Mouse (Mus musculus): ENCODE data around the gene Wdr24.
A peak's percentile ranks its signal among the peaks of the same experiment; 100 is the strongest.
"Not testable (repeated sequence)": the region's sequence is repeated elsewhere in the genome, so short reads cannot be mapped to it uniquely, and the experiment has no call there.

Gene Wdr24

DNA sequence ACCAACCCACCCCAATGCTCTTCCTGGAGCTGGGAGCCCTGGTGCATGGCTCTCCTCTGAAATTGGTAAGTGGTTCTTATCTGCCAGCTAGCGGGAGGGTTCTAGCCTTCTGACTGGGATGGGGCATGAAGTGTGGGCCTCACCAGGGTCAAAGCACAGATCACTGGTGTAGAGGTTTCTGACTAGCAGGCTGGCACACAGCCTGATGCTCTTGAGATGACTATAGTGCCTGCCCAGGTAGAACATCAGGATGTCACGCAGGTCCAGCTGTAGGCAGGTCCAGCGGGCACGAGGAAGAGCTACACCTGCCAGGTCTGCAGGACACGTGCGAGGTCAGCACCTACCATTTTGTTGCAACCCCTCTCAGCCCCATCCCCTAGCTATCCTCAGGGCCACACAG, 36.8 kb downstream of the Wdr24 start:
- no peak for DNase-seq (ENCODE audit: low read depth, low spot score)

DNA sequence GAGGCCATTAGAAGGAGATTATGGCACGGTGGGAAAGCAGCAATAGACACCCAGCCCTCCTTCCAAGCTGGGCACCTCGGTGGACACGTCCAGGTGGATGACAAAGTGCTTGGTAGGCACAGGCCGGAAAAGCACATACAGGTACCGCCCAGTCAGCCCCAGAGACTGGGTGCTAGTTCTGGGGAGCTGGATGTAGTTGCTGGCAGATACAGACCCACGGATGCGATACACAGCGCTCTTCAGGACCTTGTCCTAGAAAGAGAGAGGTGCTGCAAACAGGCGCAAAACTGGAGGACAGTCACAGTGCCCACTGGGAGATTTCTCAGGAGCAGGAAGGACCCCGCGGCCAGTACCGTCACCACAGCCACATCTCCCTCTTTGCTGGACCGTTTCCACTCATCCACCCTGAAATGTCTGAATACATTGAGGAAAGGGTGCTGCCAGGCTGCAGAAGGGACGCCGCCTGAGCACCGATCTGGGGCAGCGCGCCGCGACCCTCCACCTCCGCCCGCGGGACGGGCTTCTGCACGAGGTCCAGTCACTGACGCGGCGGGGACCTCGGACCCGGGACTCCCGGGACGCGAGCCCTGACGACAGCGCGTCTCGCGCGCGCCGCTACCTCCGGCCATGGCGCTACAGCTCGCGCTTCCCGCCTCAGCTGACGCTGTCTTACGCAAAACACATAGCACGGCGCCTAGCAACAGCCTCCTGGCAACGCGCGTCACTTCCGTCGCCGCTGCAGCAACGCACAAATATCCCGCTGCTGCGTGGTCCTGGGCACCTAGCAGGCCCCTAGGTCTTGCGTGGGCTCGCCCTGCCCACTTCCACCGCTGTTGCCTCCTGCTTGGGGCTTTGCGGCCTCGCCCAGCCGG, 37.6 kb downstream of the Wdr24 start, which contains the start of gene Wdr90:
TSS of gene Wdr90 (minus strand) at position 670 of the 872 bp plus-strand sequence.
- peak; percentile 90 for DNase-seq (ENCODE audit: low read depth, low spot score)

DNA sequence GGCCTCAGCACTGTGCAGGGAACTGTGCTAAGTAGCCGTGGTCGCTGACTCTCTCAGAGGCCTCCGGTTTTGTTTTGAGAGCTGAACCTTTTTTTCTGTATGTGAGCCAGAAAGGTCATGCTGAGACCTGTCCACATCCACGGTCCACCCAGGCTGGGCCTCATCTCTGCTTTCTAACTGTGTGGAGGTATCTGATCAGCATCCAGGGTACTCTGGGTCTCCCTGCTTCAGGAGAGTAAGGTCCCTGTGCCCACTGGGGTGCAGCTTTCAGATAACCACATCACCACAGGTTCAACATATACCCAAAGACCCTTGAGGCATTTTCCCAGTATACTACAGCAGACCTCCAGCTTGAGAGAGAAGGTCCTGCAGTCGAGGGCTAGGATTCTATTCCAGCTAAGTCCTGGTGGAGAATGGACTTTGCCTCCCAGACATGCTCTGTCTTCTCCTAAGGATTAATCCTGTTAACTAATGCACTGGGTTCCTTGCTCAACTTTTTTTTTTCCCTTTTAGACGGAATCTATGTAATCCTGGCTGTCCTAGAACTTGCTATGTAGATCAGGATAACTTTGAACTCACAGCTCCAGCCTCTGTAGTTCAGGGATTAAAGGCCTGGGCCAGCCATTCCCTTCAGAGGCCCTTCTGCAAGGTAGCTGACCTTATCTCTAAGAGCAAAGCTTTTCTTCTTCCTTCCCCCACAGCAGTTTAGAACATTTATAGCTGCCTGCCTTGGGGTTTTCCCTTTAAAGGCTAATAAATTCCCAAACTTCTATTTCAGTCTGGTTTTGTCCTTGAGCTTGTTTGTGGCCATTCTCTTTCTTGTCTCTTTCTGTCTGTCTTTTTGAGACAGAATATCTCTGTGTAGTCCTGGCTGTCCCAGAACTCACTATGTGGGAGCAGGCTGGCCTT, 38.5 kb downstream of the Wdr24 start:
- no peak for DNase-seq (ENCODE audit: low read depth, low spot score)

DNA sequence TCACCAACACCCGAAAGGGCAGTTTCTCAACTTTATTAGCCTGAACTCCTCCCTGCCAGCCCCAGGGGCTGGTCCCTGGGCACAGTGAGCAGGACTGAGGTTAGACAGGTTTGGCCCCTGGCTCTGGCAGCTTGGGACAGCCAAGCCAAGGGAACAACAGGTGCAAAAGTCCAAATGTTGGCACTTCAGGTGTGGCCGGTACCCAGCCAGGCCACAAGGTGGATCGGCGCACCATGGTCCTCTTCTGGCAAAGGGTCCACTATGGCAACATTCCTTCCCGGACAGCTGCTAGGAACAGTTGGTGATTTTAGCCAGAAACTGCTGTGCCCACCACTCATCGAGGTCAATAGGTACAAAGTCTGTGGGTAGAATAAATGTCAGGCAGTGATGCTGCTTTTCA, 40.3 kb downstream of the Wdr24 start:
- no peak for DNase-seq (ENCODE audit: low read depth, low spot score)

DNA sequence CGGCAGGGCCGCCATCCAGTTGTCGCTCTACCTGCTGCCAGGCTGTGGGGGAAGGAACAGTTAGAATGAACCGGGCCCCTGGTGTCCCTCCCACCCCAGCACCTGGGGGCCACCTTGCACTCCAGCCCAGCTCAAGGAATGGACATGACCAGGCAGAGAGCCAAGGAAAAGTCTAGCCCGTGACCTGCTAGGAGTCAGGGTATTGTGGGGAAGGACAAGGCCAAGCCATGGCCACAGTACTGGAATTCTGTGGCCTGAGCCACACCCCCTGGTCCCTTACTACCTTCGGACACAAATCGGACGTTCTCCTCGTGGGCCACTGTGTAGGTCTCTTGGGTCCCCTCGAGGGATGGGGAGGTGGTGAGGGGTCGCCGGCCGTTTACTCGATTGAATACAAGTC, 40.9 kb downstream of the Wdr24 start:
- no peak for DNase-seq (ENCODE audit: low read depth, low spot score)

DNA sequence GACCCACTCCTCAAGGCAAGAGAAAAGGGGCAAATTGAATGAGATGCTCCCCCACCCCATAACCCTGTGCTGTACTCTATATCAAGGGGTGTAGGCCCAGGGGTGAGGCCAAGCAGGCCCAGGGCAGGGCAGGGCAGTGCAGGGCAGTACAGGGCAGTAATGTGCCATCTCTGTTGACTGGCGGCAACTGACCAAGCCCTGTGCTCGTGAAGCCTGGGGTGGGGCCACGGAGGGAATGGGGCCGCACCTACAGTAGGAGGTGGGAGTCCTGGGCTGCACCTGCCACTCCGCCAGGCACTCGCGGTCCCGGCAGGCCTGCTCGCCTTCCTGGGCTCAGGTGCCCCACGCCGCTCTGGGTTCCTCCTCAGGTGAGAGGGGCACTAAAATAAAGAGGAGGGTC, 41.9 kb downstream of the Wdr24 start:
- no peak for DNase-seq (ENCODE audit: low read depth, low spot score)

DNA sequence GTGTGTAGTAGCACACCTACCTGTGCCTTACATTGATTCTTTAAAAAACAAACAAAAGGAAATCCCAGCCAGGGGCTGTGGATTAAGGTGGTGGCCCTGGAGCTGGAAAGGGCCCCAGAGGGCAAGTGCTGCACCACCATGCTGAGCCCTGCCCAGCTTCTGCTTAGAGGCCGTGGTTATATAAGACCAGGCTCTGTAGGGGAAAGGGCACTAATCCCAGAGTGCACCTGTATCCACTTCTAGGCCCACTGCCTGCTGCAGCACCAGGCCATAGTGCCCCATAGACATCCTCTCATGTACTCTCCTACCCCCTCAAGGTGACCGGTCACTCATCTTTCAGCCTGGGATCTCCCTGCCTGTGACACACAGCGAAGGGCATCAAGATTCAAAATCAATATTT, 42.7 kb downstream of the Wdr24 start:
- DNase-seq (ENCODE audit: low read depth, low spot score), result no peak

DNA sequence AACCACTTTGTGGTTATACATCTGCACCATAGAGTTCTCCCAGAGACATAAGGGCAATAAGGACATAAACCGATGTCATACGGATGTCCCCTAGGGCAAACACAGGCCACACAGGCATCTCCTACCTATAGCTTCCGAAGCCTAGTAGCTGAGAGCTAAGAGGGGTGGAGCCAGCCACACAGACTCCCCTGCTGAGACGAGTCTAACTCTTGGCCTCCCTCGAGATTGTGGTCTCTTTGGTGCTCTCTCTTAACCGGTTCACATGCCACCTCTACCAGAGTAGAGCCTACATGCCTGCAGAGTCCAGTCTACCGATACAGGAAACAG, 44.0 kb downstream of the Wdr24 start:
- DNase-seq (ENCODE audit: low read depth, low spot score), result peak; percentile 60

- DNase-seq (ENCODE audit: low read depth, low spot score), result peak; percentile 30
Observed at GRCm38 (mm10) chr17:25867836-25868600, 44.6 kb downstream of the Wdr24 start.

DNA sequence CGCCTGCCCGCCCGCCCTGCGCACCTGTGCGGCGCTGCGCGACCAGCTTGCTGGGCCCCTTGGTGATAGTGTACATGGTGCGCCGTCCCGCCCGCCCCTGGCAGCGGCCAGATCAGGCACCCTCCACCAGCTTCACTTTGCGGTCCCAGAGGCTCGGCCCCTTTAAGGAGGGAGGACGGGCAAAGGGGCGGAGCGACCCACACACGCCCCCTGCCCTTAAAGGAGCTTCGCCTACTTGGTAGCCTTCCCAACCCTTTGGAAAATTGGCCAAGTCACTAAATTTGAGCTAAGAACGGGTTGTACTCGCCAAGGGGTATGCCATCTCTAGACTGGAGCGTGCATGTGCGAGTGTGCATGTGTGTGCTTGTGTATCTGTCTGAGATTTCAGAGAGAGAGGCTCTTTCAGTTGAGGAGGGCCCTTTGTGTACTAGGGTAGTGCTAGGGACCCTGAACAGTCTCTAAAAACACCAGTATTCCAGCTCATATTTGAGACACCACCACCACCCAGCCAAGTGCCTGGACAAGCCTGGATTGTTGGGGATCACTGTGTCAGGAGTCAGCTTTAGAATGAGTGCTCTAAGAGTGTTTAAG, 45.3 kb downstream of the Wdr24 start, which contains the start of gene Mcrip2:
TSS of gene Mcrip2 (minus strand) at position 164 of the 591 bp plus-strand sequence.
- peak; percentile 91 for DNase-seq (ENCODE audit: low read depth, low spot score)

DNA sequence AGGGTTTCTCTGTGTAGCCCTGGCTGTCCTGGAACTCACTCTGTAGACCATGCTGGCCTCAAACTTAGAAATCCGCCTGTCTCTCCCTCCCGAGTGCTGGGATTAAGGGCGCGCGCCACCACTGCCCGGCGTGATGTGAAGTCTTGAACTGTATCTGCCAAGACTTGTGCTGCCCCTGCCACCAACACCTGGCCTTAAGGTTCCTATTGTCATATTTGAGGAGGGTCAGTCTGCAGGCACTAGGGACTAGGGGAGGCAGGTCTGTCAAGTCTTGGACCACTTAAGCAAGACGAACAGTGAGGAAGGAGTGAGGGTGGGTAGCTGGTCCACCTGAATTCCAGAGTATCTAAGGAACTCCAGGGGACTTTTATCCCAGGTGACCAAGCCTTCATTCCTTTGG, 46.1 kb downstream of the Wdr24 start:
- no peak for DNase-seq (ENCODE audit: low read depth, low spot score)

DNA sequence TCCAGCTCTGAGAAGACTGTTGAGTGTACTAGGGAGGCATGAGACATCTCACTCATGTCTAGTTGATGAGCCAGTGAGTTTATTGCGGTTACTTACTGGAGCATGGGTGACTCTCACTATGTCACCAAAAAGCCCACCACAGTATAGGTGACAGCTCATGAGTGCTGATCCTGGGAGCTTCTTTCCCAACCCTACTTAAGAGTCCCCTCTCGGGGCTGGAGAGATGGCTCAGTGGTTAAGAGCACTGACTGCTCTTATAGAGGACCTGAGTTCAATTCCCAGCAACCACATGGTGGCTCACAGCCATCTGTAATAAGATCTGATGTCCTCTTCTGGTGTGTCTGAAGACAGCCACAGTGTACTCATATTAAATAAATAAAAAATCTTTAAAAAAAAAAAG, 46.5 kb downstream of the Wdr24 start:
- DNase-seq (ENCODE audit: low read depth, low spot score), result no peak

DNA sequence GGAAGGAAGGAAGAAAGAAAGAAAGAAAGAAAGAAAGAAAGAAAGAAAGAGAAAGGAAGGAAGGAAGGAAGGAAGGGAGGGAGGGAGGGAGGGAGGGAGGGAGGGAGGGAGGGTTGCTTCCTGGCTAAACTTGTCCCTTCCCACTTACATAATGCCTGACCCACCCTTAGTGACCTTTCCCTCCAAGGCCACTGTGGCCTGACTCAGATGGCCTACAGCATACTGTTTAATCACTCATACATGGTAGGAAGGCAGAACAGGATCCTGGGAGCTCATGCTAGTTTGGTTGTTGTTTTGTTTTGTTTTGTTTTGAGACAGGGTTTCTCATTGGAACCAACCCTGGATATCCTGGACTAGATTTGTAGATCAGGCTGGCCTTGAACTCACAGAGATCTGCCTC, 48.1 kb downstream of the Wdr24 start:
- DNase-seq (ENCODE audit: low read depth, low spot score), result not testable (repeated sequence)

DNA sequence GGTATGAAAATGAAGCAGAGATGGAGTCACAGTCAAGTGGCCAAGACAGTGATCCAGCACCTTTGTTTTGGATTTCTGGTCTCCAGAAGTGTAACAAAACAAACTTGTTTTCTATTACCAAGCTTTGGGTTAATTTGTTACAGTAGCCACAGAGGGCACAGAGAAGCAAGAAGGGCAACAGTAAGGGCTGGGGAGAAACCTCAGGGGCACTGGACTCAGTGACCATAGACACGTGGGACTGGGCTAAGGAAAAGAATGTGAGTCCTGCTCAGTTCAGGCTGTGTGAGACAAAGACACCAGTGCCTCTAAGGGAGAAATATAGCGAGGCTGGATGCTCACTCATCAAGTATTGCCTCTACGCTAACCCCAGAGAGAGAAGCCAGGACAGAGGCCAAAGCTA, 49.2 kb downstream of the Wdr24 start:
- no peak for DNase-seq (ENCODE audit: low read depth, low spot score)

- DNase-seq (ENCODE audit: low read depth, low spot score), result no peak
Observed at GRCm38 (mm10) chr17:25873405-25874147, 50.1 kb downstream of the Wdr24 start.

DNA sequence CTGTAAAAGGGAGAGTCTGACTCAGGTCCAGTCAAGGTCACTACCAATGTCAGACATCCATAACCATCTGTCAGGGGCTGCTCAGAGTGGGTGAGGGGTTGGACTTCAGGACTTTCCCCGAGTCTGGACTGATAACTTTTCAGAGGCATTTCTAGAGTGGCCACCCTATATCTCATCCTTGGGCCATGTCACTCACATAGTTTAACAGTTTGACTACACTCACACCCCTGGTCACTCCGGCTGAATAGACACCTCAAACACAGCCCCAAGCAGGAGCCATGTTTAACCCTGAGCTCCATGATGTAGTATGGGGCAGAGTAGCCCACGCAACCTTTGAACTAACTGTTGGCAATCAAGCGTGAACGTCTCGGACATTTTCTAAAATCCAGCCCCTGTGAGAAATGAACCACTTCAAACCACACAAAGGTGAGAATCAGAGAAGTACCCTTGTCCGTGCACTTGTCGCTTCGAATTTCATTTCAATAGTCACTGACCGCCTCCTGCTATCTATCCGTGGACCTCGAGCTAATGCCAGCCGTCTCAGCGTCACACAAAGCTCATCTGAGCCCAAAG, 50.8 kb downstream of the Wdr24 start:
- no peak for DNase-seq (ENCODE audit: low read depth, low spot score)

- peak; percentile 90 for DNase-seq (ENCODE audit: low read depth, low spot score)
Observed at GRCm38 (mm10) chr17:25874721-25875170, 51.3 kb downstream of the Wdr24 start, which contains the start of gene Mettl26. Mettl26 (plus strand) TSS chr17:25875074.

DNA sequence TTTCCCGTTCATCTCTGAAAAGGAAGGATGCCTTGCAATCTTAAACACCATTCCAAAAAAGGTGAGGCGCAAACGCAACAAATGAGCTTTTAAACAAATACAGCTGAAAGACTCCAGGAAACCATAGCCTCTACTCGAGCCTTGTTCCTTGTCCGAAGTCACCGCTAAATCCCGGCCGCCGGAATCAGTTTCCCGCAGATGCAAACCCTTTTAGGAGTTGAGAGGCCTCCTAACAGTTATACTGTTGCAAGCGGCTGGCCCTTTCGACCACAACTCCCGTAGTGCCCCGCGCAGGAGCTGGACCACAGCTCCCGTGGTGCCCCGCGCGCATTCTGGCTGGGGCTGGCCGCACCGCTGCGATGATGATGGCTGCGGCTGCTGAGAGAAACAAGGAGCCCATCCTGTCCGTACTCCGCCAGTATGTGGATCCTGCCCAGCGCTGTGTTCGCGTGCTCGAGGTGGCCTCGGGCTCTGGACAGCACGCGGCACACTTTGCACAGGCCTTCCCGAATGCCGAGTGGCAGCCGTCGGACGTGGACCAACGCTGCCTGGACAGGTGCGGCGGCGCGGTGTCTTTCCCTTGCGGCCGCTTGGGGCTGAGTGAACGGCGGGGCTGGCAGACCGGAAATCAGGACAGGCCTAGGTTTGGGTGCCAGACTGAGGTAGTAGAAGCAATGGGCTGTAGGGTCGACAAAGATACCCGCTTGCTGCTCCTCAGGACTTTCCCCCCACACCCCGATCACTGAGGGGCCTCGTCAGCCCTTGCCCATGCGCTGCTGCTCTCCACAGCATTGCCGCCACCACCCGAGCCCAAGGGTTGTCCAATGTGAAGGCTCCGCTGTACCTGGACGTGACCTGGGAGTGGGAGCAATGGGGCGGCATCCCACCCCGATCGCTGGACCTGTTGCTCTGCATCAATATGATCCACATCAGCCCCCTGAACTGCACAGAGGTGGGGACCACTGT, 52.0 kb downstream of the Wdr24 start:
- peak; percentile 81 for DNase-seq (ENCODE audit: low read depth, low spot score)

DNA sequence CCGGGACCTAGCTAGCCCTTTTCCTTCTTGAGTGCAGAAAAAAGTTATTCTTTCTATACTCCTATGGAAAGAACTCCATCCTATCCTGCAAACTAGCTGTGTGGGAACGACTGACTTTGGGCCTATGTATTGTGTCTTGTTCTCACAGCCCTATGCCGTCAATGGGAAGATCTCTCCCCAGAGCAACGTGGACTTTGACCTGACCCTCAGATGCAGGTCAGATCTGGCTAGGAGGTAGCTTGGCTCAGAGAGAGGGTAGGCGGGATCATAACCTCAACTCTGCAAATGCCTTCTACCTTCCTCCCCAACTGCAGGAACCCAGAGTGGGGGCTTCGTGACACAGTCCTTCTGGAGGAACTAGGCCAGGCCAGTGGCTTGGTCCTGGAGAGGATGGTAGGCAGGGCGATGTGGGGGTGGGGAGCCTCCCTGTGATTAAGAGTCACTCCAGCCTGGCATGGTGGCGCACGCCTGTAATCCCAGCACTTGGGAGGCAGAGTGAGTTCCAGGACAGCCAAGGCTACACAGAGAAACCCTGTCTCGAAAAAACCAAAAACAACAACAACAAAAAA, 53.0 kb downstream of the Wdr24 start:
- DNase-seq (ENCODE audit: low read depth, low spot score), result no peak
